Comparison of ENCODE assay signal across 19 mouse cellular contexts in genomic region chr11:76520889-76521288, GRCm38 (mm10).
A peak's percentile ranks its signal among the peaks of the same experiment; 100 is the strongest.
DNase-seq lines count a peak whose midpoint lies in the region; ATAC-seq and TF ChIP-seq lines count a peak whose summit lies in the region.
"Had no signal": no experiment of that assay in that cellular context is flagged by ENCODE, and none has a peak within 500 bp of the region (broad histone marks: within the 10 kb centered on the region; RNA-seq: fewer than 3 reads in every experiment).

No protein-coding gene starts in this region.

- no peak for TF ChIP-seq CTCF in layer of hippocampus, adult 2 months (conservative IDR thresholded peaks at IDR 0.05)
- no peak for TF ChIP-seq CTCF in olfactory bulb, adult 2 months (IDR thresholded peaks at IDR 0.05; ENCODE audit: insufficient read depth, low read depth, low read length)

- no peaks in the 10 kb centered on the region for H3K9me3 ChIP-seq in heart, embryonic 12.5 days (replicated peaks)
- H3K9me3 ChIP-seq in forebrain, embryonic 14.5 days (replicated peaks; ENCODE audit: control insufficient read depth, low read length) = no peaks in the 10 kb centered on the region
- H3K9me3 ChIP-seq: embryonic facial prominence, embryonic 10.5 days; embryonic facial prominence, embryonic 12.5 days; forebrain, embryonic 13.5 days had no signal

- peaks cover 24% of the 10 kb centered on the region for H3K4me1 ChIP-seq in heart, embryonic 12.5 days (replicated peaks)
- H3K4me1 ChIP-seq in olfactory bulb, adult 2 months (ENCODE audit: control insufficient read depth, insufficient read depth, low read length) = peaks cover 21% of the 10 kb centered on the region
- peaks cover 3% of the 10 kb centered on the region; the same call in 1 of the 2 replicates for H3K4me1 ChIP-seq in forebrain, embryonic 14.5 days (ENCODE audit: control insufficient read depth, insufficient read depth, low read length)

- H3K36me3 ChIP-seq in heart, embryonic 12.5 days = no peaks in the 10 kb centered on the region
- H3K36me3 ChIP-seq in forebrain, embryonic 14.5 days (ENCODE audit: control insufficient read depth, insufficient read depth, low read length) = no peaks in the 10 kb centered on the region
- H3K36me3 ChIP-seq: embryonic facial prominence, embryonic 10.5 days; embryonic facial prominence, embryonic 12.5 days had no signal

- peak; percentile 64 for DNase-seq in heart, adult 11 months
- DNase-seq in layer of hippocampus, adult 2 months (ENCODE audit: low spot score in 2 of 2) = no peak
- no peak for DNase-seq in layer of hippocampus, postnatal 36 days
- peak; percentile 69 for DNase-seq in brain, adult 2 months (ENCODE audit: low read depth, low spot score)
- no peak for DNase-seq in forebrain, embryonic 14.5 days (ENCODE audit: low spot score)
- DNase-seq: adrenal gland, adult 2 months; adrenal gland, postnatal 10 days; adrenal gland, postnatal 25 days; cerebellum, adult 11-12 months; cerebellum, adult 2 months; cerebellum, adult 9-10 months; cerebellum, postnatal 10 days; cerebellum, postnatal 25 days had no signal

- H3K4me2 ChIP-seq in heart, embryonic 12.5 days = no peak overlapping the region
- H3K4me2 ChIP-seq in forebrain, embryonic 14.5 days (ENCODE audit: low read length) = no peak overlapping the region
- H3K4me2 ChIP-seq: embryonic facial prominence, embryonic 12.5 days; forebrain, embryonic 13.5 days had no signal

- no peak overlapping the region for H3K4me3 ChIP-seq in heart, embryonic 12.5 days
- no peak overlapping the region for H3K4me3 ChIP-seq in layer of hippocampus, adult 2 months
- H3K4me3 ChIP-seq in olfactory bulb, adult 2 months (ENCODE audit: insufficient read depth, low read depth, low read length) = no peak overlapping the region
- H3K4me3 ChIP-seq in forebrain, embryonic 14.5 days (ENCODE audit: low read depth, low read length) = no peak overlapping the region
- H3K4me3 ChIP-seq: embryonic facial prominence, embryonic 10.5 days; embryonic facial prominence, embryonic 12.5 days; forebrain, embryonic 13.5 days had no signal

- H3K27ac ChIP-seq in heart, embryonic 12.5 days (ENCODE audit: poor library complexity, severe bottlenecking) = no peak overlapping the region
- H3K27ac ChIP-seq in layer of hippocampus, adult 2 months = peak overlapping the region; percentile 74
- peak overlapping the region; percentile 10; the same call in 1 of the 2 replicates for H3K27ac ChIP-seq in olfactory bulb, adult 2 months (ENCODE audit: insufficient read depth, low read depth, low read length)
- no peak overlapping the region for H3K27ac ChIP-seq in forebrain, embryonic 14.5 days (ENCODE audit: low read depth, low read length)
- H3K27ac ChIP-seq: embryonic facial prominence, embryonic 10.5 days; embryonic facial prominence, embryonic 12.5 days; forebrain, embryonic 13.5 days had no signal

- no peak for TF ChIP-seq POLR2A in olfactory bulb, adult 2 months (IDR thresholded peaks at IDR 0.05; ENCODE audit: insufficient read depth, low read depth, low read length)

- H3K27me3 ChIP-seq in heart, embryonic 12.5 days (replicated peaks) = no peaks in the 10 kb centered on the region
- H3K27me3 ChIP-seq in forebrain, embryonic 14.5 days (replicated peaks; ENCODE audit: control insufficient read depth, insufficient read depth, low read length) = no peaks in the 10 kb centered on the region
- H3K27me3 ChIP-seq: embryonic facial prominence, embryonic 12.5 days; forebrain, embryonic 13.5 days had no signal

- ATAC-seq in heart, embryonic 12.5 days (ENCODE audit: insufficient number of reproducible peaks, low FRiP score) = no peak
- ATAC-seq in forebrain, embryonic 14.5 days = no peak
- ATAC-seq: forebrain, embryonic 13.5 days; forebrain, embryonic 16.5 days had no signal

- WGBS in heart, embryonic 12.5 days = 83% methylated on average over 6 of the region's 6 CpGs
- WGBS in olfactory bulb, adult 2 months = 63% methylated on average over 6 of the region's 6 CpGs
- WGBS in forebrain, embryonic 14.5 days = 91% methylated on average over 6 of the region's 6 CpGs

- no peak overlapping the region for H3K9ac ChIP-seq in heart, embryonic 12.5 days
- no peak overlapping the region for H3K9ac ChIP-seq in forebrain, embryonic 14.5 days (ENCODE audit: low read length)
- H3K9ac ChIP-seq: embryonic facial prominence, embryonic 12.5 days; forebrain, embryonic 13.5 days had no signal

Comparison
In these comparisons a context has a peak if more than half of its experiments do, and no peak if none do; other contexts are left out.
1. DNase-seq: peak in heart, adult 11 months (single experiment) and brain, adult 2 months (single experiment); none in layer of hippocampus, adult 2 months (0 of 2), layer of hippocampus, postnatal 36 days (0 of 2) and forebrain, embryonic 14.5 days (single experiment).
2. H3K27ac ChIP-seq: peak in layer of hippocampus, adult 2 months (single experiment) and olfactory bulb, adult 2 months (single experiment); none in heart, embryonic 12.5 days (single experiment) and forebrain, embryonic 14.5 days (single experiment).